Mouse (Mus musculus) hindbrain, postnatal 0 days (tissue): ENCODE results near the gene Specc1l. TPM values are rescaled to one million over a fixed set of nuclear protein-coding genes. Genes with fewer than 3 reads are reported as not detected.

ENCODE experiments used
- ATAC-seq: fragments of 200-750 bp; cut with Nextera tagmentation; 2 replicates; pipeline ENCODE4 v1.8.0; 2017; ENCODE audit warnings: mild to moderate bottlenecking, moderate TSS enrichment, moderate library complexity
- DNase-seq: peaks from one replicate; pipeline ENCODE4 v3.0.0-alpha.2; 2015; ENCODE audit warnings: low spot score
- H3K27ac ChIP-seq: fragments of 300-500 bp; sonication (generic); 2 replicates; pipeline ENCODE4 v1.5.1; 2014; ENCODE audit warnings: mild to moderate bottlenecking
- H3K27me3 ChIP-seq: fragments of 300-500 bp; sonication (generic); 2 replicates; pipeline ENCODE4 v1.6.1; 2014; ENCODE audit warnings: low read length, mixed read lengths; ENCODE audit not compliant: insufficient read depth
- H3K36me3 ChIP-seq: fragments of 300-500 bp; sonication (generic); 2 replicates; pipeline ENCODE4 v1.6.1; 2014; ENCODE audit warnings: low read length, mixed read lengths; ENCODE audit not compliant: insufficient read depth
- H3K4me1 ChIP-seq: fragments of 300-500 bp; sonication (generic); 2 replicates; pipeline ENCODE4 v1.6.1; 2014; ENCODE audit warnings: antibody characterized with exemption, low read length, mixed read lengths; ENCODE audit not compliant: insufficient read depth
- H3K4me2 ChIP-seq: fragments of 300-500 bp; sonication (generic); 2 replicates; pipeline ENCODE4 v1.6.1; 2014; ENCODE audit warnings: low read depth, mild to moderate bottlenecking, low read length, moderate library complexity, mixed read lengths
- H3K4me3 ChIP-seq: fragments of 300-500 bp; sonication (generic); 2 replicates; pipeline ENCODE4 v1.5.1; 2014; ENCODE audit warnings: low read length
- H3K9ac ChIP-seq: fragments of 300-500 bp; sonication (generic); replicated peaks from 2 replicates; pipeline ENCODE4 v1.6.1; 2014; ENCODE audit warnings: mild to moderate bottlenecking, low read length, moderate library complexity, mixed read lengths
- H3K9me3 ChIP-seq: fragments of 300-500 bp; sonication (generic); 2 replicates; pipeline ENCODE4 v1.6.1; 2016; ENCODE audit warnings: low read length, mixed read lengths
- CTCF ChIP-seq: IDR thresholded peaks from 2 replicates; pipeline ENCODE4 v1.5.1; 2016; ENCODE audit warnings: antibody characterized with exemption, control low read depth, low read depth
- WGBS: fragments of 180-500 bp; shearing (Covaris S2); extraction: QIAGEN DNeasy Blood & Tissue Kit; methylation state at CpG from one replicate; pipeline ENCODE4 v1.1.7; 2014; 5-methylcytosine and 5-hydroxymethylcytosine counted together
- polyA plus RNA-seq: library from polyadenylated mRNA; unstranded; fragments of >200 nt; fragmentation: Nextera tagmentation; extraction: Ambion mirVana; gene quantifications from 2 replicates; pipeline ENCODE4 v1.2.1, GENCODE M21; 2015
- total RNA-seq: library from RNA; depleted of rRNA; stranded (reverse); fragments of >200 nt; gene quantifications from 2 replicates; pipeline ENCODE4 v1.2.3, GENCODE M21; 2014

Specc1l gene
- total and polyA plus RNA-seq, 2 experiments from 2014 or later = 22.3 to 42.2 TPM

DNA sequence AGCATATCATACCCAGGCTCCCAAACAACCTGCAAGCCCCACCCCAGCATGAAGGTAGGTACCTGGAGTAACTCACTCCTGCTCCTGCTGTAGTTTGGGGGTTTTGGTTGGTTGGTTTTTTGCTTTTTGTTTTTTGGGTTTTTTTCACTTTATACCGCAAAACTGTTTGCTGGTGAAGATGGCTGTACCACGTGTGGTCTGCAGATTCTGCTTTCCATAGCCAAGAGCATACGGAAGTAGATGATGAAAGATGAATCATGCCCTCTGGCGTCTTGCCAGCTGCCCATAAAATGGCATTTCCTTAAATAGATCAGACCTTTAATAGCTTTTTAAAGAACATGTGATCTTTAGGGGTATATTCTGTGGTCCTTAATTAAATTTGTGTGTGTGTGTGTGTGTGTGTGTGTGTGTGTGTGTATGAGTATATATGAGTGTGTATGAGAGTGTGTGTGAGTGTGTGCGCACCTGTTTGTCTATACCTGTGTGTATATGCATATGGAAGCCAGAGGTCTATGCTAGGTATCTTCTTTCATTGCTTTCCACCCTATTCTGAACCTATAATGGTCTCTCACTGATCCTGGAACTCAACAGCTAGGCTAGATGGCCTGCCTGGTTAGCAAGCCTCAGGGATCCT, 88.0 kb downstream of the Specc1l start:
- WGBS = 74% methylated on average over 5 of the region's 5 CpGs
- no peak overlapping the region for H3K9ac ChIP-seq
- H3K9me3 ChIP-seq = no peaks in the 10 kb centered on the region
- no peak overlapping the region for H3K4me3 ChIP-seq
- DNase-seq (peak; percentile 41), ATAC-seq (no peak)
- peaks cover 13% of the 10 kb centered on the region; the same call in 1 of the 2 replicates for H3K36me3 ChIP-seq
- 0 out of 2 replicates have a peak, but pooled peaks cover 10% of the 10 kb centered on the region for H3K4me1 ChIP-seq
- no peaks in the 10 kb centered on the region for H3K27me3 ChIP-seq
- H3K4me2 ChIP-seq = no peak overlapping the region
- no peak overlapping the region for H3K27ac ChIP-seq
- TF ChIP-seq CTCF = no peak

- no peaks in the 10 kb centered on the region for H3K9me3 ChIP-seq
- H3K4me1 ChIP-seq = peaks cover 10% of the 10 kb centered on the region; the same call in 1 of the 2 replicates
- H3K4me2 ChIP-seq = no peak overlapping the region
- no peak for DNase-seq
- no peaks in the 10 kb centered on the region for H3K27me3 ChIP-seq
- TF ChIP-seq CTCF = no peak
- no peak overlapping the region for H3K27ac ChIP-seq
- 96% methylated on average over 12 of the region's 12 CpGs for WGBS
- ATAC-seq = no peak
- peaks cover 17% of the 10 kb centered on the region; the same call in 1 of the 2 replicates for H3K36me3 ChIP-seq
- H3K9ac ChIP-seq = no peak overlapping the region
- no peak overlapping the region for H3K4me3 ChIP-seq
Measured at GRCm38 (mm10) chr10:75301195-75301806, 89.4 kb downstream of the Specc1l start.

GRCm38 (mm10) chr10:75301937-75302336, 90.1 kb downstream of the Specc1l start:
- H3K27ac ChIP-seq = no peak overlapping the region
- TF ChIP-seq CTCF = no peak
- H3K27me3 ChIP-seq = no peaks in the 10 kb centered on the region
- ATAC-seq (no peak), DNase-seq (no peak)
- no peak overlapping the region for H3K4me3 ChIP-seq
- WGBS = 96% methylated on average over 4 of the region's 4 CpGs
- H3K4me1 ChIP-seq = peaks cover 10% of the 10 kb centered on the region; the same call in 1 of the 2 replicates
- peaks cover 23% of the 10 kb centered on the region; the same call in 1 of the 2 replicates for H3K36me3 ChIP-seq
- no peak overlapping the region for H3K9ac ChIP-seq
- no peaks in the 10 kb centered on the region for H3K9me3 ChIP-seq
- no peak overlapping the region for H3K4me2 ChIP-seq

DNA sequence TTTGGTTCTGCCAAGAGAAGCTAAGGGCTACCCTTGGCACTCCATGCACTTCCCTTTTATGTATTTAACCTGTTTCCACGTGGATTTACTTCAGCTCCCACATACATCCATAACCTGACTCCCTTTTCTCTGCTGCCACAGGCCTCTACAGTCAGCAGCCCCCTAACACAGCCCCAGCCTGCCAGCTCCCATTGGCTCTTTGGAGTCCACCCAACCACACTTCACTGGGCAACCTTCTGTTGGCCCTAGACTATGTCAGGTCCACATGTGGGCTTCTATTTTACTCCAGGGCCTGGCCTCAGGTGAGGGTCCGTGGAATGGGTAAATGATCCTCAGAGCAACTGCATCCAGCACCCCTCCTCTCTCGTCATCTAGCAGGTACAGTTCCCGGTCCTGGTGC, 90.7 kb downstream of the Specc1l start:
- Histone ChIP-seq H3K4me2 (no peak overlapping the region), H3K36me3 (peaks cover 29% of the 10 kb centered on the region; the same call in 1 of the 2 replicates), H3K4me3 (no peak overlapping the region), H3K27me3 (no peaks in the 10 kb centered on the region), H3K4me1 (peaks cover 7% of the 10 kb centered on the region; the same call in 1 of the 2 replicates), H3K9me3 (no peaks in the 10 kb centered on the region), H3K9ac (no peak overlapping the region), H3K27ac (no peak overlapping the region)
- WGBS = 89% methylated on average over 4 of the region's 4 CpGs
- DNase-seq = no peak
- ATAC-seq = no peak
- TF ChIP-seq CTCF = no peak

DNA sequence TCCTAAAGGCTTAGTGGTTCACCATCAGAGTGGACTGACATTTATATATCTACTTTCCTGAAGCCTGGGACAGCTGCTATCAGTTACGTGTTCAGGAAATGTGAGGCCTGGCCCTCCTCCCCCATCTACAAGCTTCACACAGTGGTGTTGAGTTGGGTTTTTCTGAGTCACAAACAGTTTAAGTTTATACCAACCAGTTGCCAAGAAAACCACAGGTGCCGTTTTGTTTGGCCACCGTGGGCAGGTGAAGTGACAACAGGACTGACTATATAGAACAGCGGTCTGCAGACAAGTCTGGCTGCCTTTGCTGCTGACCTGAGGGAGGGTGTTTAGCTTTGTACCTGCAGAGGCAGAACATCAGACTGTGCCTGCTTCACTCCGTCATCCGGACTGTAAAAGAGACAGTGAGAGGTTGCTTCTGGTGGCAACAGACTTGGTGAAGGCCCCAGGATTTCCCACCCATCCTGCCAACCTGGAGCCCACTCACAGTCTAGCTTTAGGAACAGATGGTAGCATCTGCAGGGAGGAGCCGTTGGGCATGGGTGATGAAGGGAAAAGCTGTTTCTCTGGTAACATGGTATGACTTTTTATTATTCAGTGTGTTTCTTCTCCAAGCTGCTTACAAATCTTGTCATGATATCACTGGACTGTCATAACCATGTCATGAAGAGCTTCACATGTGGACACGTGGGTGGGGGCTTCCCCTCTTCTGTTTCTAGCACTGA, 91.6 kb downstream of the Specc1l start:
- no peak for TF ChIP-seq CTCF
- H3K27ac ChIP-seq = peak overlapping the region; percentile 69; the same call in 1 of the 2 replicates
- no peak overlapping the region for H3K4me3 ChIP-seq
- H3K36me3 ChIP-seq = peaks cover 38% of the 10 kb centered on the region
- H3K4me2 ChIP-seq = no peak overlapping the region
- WGBS = 62% methylated on average over 8 of the region's 8 CpGs
- H3K9ac ChIP-seq = no peak overlapping the region
- peak; percentile 36 for DNase-seq
- H3K4me1 ChIP-seq = peaks cover 7% of the 10 kb centered on the region; the same call in 1 of the 2 replicates
- no peaks in the 10 kb centered on the region for H3K9me3 ChIP-seq
- ATAC-seq = peak; percentile 53
- H3K27me3 ChIP-seq = no peaks in the 10 kb centered on the region

DNA sequence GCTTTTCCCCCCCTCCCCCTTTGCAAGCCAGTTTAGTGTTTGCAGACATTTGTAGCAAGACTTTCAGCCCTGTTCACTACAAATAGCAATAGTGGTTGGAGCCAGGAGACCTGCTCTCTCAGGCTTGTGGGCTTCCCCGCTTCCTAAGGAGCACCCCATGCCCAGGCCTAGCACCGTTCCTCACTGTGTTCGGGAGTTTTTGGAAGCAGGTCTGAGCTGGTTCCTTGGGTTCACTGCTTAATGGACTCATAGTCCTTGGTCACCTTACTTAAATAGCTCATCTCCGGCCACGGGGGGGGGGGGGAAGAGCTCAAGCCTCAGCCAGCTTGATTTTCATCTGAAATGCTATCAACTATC, 92.2 kb downstream of the Specc1l start:
- ATAC-seq = peak; percentile 22; the same call in 1 of the 2 replicates
- Histone ChIP-seq H3K36me3 (peaks cover 43% of the 10 kb centered on the region), H3K4me3 (no peak overlapping the region), H3K4me2 (no peak overlapping the region), H3K9me3 (no peaks in the 10 kb centered on the region), H3K27ac (peak overlapping the region; percentile 69), H3K4me1 (peaks cover 7% of the 10 kb centered on the region; the same call in 1 of the 2 replicates), H3K9ac (0 out of 2 replicates have a peak overlapping the region, but pooled peaks have one; percentile 6), H3K27me3 (no peaks in the 10 kb centered on the region)
- no peak for TF ChIP-seq CTCF
- 82% methylated on average over 5 of the region's 5 CpGs for WGBS
- DNase-seq = no peak
